Mouse (Mus musculus): ENCODE data around the gene Bmper.

Bmper gene

DNA sequence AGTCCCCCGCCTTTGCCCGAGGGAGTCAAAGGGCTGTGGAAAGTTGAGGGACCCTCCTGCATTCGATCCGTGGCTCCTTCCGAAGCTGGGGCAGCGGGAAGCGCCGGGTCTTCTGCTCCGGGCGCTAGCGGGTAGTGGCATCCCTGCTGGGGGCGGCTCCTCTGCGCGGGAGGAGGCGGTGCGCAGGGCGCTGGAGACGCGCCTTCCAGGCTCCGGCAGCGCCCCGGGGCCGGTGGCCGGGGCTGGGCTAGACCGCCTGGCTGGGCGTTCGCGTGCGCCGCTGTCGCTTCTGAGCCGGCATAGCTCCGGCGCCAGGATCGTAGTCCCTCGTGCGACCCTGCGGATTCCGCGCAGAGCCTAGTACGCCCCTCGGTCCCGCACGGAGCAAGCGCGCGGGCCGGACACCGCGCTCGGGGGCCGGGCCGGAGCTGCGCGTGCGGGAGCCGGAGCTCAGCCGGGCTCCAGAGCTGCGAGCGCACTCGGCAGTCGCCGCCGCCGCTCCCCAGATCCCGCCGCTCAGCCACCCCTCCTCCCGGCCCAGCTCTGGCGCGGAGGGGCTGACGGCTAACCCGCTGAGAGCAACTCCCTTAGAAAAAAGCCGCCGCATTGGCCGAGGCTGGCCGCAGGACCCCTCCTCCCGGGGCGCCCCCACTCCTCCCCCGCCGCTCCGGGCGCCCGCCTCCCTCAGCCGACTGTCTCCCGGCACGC is at the start of gene Bmper:
Gene Bmper, plus strand, starts transcription at position 236 of the 708 bp plus-strand sequence.
- peak in 1 of 2 experiments; percentile 66 for DNase-seq (ENCODE audit: low spot score in 2 of 2)

DNA sequence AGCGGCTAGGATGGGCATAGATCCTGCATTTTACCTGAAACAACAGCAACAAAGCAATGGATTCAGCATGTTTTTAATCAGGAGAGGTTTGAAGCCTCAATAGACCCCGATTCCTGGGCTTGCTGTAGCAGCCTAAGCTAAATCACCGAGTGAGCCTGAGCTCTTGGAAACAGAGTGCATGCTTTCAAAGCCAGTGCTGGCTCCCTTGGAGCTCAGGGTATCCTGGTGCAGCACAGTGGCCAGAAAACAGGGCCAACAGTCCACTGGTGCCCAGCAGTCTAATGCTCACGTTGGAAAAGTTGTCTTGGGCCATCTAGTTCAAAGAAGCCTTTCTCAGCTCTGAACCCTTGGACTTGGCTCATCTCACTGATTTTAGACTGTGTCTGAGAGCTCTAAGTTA is 45.4 kb upstream of the Bmper start:
- DNase-seq (ENCODE audit: low spot score in 2 of 2) = no peak

DNA sequence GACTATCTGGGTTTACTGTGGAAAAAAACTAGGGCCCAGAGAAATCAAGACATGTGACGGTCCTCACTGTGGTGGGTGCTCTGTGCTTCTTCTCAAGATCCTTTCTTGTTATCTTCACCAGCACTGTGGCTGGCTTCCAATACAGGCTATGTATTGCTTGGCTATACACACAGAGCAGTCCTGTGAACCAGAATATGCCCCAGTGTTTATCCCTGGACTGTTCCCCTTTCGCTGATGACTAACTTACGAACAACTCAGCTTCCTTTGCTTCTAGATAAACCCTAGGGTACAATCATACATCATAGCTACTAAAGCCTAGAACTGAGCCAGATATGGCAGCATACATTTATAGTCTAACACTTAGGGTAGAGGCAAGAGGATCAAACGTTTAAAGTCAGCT is 35.7 kb upstream of the Bmper start:
- no peak for DNase-seq (ENCODE audit: low spot score in 2 of 2)

DNA sequence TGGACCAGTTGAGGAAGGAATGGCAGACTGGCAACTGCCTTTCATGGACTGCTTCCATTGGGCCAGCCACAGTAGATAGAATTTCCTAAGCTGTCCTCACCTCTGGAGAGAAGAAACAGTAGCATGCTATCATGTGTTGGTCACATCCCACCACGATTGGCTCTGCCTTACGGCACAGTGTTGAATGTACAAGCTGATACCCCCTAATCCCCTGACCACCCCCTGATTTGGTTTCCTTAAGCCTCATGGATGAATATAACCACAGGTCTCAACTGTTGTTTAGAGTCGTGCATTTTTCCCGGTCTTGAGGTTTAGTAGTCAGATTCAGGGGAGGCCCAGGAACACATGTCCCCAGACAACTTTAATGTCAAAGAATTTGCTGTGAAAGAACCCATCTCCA is 34.7 kb upstream of the Bmper start:
- DNase-seq (ENCODE audit: low spot score in 2 of 2) = no peak

DNA sequence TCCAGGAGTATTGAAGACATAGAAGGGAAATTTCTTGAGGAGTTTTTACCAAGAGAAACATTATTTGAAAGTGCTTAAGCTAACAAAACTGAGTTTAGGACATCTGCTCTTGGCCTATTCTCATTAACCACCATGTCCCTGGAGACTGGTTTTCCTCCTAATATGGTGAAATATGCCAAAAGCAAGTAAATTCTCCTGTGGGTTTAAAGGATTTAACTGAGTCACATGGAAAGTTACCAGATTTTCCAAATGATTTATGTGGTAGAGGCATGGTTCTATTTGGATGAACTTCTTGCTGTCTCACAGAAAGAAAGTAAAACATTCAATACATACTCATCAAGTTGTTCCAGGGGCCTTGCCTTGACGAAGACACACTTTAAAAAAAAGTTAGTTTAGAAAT is 31.9 kb upstream of the Bmper start:
- DNase-seq (ENCODE audit: low spot score in 2 of 2) = no peak

DNA sequence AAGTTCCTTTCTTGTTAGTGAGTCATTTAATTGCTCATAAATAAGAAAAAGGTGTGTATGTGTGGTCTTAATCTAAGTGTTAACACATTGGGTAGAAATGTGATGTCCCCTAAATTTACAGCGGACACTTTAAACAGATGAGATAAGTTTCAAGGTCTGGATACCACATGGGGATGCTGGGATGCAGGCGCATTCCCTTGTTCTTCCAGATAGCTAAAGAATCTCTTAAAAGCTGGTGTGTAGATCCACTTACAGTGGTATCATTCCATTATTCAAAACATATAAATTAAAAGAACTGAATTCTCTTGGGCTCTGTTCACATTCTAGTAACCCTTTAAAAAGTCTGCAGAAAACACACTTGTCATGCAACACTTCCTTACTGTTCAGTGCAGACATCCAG is 31.4 kb upstream of the Bmper start:
- DNase-seq (ENCODE audit: low spot score in 2 of 2) = no peak

DNA sequence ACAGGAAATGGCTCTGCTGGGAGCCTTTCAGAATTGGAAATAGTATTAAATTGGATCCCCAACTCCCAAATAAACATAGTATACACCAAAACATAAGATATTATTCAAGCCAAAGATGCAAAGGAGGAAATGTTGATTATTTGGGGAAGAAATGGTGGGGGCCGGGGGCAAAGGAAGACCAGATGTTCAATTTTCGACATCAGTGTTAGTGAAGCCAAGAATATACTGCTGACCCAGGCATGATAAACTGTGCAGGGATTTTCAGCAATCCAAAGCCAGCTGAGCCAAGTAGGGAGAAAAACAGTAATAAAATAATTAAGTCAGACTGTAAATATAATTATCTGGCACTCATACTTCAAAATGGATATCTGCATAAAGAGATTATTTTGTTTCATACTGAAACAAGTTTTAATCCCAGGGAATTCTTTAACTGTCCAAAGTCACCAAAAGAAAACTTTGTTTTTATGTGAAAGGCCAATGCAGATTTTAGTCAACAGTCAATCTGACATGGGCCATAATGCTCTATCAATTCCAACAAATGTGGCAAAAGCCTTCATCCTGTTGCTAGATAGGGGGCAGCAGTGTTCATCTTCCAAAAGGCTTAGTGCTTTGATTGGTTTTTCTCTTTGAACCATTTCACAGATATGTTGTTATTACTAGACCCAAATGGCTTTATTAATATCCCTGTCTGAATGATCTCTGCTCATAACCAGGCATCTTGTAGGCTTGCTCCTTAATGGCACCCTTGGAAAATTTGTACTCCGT is 30.1 kb upstream of the Bmper start:
- no peak for DNase-seq (ENCODE audit: low spot score in 2 of 2)

DNA sequence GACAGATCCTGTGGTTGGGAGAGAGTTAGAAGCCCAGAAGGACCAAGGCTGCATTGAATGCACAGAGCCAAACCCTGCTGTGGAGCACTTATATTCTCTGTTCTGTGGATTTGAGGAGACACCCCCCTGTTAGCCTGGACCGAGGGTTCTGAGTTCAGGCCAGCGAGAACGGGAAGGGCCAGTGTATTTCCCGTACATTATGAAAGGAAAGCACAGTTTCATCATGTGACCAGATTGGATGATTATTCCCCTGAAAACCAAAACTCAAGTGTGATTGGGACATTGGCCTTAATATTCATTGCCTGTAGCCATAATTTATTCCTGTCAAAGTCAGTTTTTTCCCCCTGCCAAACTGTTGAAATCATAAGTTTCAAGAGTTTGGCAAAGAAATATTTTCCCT is 23.9 kb upstream of the Bmper start:
- no peak for DNase-seq (ENCODE audit: low spot score in 2 of 2)

DNA sequence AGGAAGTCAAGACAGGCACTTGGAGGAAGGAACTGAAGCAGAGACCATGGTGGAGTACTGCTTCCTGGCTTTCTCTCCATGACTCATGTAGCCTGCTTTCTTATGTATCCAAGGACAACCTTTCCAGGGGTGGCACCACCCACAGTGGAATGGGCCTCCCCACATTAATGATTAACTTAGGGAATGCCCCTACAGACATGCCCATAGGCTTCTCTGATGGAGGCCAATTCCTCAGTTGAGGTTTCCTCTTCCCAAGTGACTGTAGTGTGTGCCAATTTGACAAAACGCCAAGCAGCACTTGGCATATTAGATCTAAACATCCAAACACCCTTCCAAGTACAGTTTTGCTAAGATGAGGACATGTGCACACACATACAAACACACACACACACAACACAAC is 23.0 kb upstream of the Bmper start:
- DNase-seq (ENCODE audit: low spot score in 2 of 2) = no peak

DNA sequence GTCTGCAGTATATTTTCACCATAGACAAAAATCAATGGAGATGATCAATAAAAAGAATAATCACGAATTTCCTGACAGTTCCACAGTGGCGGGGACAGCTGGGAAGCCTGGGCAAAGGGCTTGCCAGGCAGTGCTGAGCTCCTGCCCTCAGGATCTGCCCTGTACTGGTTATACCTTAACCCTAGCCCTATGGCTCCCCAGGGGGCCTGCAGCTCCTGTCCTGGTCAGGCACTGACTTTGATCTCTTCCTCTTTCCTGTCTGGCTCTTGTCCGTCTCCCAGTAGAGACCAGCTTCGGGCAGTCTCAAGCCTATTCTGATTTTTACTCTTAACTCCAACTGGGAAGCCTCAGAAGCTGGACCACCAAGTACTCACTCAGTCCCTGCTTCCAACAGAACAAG is 22.0 kb upstream of the Bmper start:
- no peak for DNase-seq (ENCODE audit: low spot score in 2 of 2)

DNA sequence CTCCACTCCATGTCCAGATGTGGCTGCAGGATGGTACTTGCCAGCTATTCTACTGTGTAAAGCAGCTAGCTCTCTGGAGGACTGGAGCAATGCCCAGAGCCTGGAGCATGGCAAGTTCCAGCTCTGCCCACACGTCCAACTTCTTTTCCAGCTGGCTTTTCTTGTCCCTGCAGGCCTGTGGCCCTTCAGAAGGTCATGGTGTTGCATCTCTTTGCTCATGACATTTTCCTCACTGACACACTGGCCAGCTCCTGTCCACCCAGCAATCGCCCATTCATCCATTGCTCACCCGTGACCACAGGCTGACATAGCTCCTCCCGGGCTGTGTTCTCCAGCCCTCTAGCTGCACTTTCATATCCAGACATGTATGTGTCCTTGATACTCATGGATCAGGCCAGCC is 20.4 kb upstream of the Bmper start:
- no peak for DNase-seq (ENCODE audit: low spot score in 2 of 2)

DNA sequence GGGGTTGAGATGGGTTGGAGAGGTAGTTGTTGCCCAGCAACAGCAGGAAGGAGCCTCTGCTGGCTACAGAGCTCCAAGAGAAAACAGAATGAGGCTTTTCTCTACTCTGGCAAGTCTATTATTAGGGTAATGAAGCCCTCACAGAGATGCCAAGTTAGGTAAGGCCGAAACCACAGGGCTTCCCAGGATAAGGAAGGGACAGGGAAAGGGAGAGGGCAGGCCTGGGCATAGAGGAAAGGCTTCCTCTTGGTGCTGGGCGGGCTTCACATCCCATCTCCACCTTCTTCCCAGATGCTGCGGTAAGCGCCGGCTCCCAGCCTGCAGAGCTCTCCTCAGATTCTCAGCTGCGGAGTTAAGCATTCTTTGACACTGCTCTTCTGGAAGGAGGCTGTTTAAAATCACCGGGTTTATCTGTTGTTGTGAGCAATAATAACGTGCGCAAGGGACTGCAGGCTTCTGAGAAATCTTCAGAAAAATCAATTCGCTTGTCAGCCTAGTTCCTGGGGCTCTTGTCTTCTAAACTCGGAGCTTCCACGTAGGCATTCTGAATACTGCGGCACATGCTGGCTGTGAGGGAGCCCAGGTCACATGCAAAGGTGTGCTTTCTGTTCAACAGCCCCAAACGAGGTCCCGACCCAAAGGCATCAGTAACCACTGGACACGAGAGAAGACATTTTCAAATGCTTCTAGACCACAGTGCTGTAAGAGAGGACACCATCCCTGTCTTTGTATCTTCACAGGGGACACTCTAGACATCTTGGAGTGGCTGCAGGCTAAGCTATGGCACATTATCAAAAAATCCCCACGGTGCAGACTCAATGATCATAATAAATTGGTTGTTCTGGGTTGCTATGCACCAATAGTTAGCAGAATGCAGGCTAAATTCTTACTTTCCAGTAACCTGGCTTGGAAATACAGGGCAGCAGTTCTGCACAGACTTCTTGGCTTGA is 18.3 kb upstream of the Bmper start:
- no peak for DNase-seq (ENCODE audit: low spot score in 2 of 2)

DNA sequence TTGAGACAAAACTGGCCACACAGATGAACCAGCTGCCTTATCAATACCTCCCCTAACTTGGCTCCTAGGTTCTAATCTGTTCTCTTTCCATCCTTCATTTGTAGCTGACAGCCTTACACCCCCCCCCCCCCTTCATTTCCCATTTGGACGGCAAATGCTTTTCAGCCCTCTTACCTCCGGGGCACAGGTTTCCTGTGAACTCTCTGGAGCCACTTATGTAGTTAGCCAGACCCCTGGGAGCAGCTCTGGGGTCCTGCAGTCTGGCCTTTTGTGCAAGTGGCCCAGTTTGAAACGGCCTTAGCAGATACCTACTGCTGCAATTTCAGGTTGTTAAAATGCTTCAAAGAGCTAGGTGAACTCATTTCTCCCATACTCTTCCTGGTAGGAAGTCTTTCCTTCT is 17.6 kb upstream of the Bmper start:
- no peak for DNase-seq (ENCODE audit: low spot score in 2 of 2)

DNA sequence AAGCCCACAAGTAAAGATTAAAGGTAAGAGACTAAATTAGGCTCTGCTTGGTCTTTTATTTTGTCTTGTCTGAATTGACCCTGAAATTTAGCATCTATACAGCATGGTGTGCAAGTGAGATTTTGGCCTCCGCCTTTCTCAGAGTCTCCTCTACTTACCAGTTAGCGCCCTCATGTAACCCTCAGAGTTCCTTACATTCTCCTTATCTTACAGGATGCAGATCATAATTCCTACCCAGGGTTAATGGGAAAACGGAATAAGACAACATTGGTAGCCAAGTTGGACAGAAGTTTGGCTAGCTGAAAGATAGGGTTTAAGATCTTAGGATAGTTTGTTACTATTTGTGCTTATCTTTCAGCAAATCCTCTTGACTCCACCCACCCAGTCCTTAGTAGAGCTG is 17.1 kb upstream of the Bmper start:
- DNase-seq (ENCODE audit: low spot score in 2 of 2) = no peak

DNA sequence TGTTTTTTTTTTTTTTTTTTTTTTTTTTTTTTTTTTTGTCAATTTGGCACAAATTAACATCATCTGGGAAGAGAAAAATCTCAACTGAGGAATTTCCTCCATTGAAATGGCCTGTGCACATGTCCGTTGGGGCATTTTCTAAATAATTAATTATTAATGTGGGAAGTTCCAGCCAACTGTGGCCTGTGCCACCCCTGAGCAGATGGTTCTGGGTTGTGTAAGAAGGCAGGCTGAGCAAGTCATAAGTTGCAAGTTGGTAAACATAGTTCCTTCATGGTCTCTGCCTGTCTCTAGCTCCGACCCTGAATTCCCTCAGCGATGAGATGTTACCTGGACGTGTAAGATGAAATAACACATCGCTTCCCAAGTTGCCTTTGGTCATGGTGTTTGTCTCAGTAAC is 16.7 kb upstream of the Bmper start:
- no peak for DNase-seq (ENCODE audit: low spot score in 2 of 2)

DNA sequence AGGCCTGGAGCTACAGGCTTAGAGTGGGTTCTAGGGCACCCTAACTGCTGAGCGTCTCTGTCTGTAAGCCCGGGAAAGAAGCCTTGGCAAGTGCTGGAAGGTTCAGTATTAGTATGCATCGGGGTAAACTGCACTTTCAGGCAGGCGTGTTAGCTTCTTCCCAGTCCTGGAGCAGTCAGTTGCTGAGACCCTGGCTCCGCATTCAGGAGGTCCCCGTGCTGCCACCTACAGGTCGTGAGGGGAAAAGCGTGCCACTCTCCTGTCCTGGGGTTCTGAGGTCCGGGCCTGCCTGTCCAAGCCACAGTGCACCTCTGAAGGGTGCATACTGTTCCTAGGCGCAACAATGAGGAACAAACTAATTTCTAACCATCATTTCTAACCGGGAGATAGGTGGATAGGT is 10.6 kb upstream of the Bmper start:
- DNase-seq (ENCODE audit: low spot score in 2 of 2) = peak; percentile 42 to 80

DNA sequence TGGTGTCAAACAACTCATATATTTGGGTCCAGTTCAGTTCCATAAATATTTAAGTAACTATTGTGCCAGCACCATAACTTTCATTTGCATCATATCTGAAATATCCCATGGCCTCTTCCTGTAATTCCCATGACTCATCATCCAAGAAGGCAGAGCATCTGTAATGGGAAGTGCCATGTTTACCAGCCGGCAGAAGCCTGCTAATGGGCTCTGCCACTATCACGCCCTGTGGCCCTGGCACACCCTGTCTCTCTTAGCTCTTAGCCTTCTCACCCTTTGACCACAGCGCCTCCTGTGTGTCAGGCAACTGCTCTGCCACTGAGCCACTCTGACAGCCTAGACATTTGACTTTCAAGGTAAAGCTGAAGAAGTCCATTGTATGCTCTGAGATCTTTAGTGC is 3.1 kb upstream of the Bmper start:
- DNase-seq (ENCODE audit: low spot score in 2 of 2) = no peak

DNA sequence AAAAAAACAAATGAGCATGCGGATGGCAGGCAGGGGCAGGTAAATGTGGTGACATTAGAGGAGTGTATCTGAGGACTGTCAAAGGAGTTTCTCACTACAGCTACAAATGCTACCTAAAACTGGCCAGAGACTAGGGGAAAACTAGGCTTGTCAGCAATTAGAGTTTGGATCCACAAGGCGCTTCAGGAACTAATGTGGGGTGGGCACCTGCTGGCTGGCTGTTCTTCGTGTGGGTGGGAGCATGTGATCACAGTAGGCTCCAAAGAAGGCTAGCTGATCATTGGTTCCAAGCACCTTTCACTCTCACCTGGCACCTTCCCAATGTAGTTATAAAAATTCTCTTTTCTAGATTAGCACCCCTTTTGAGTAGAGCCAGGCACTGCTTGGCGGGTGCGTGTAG is 900 bp upstream of the Bmper start:
- DNase-seq (ENCODE audit: low spot score in 2 of 2) = no peak

DNA sequence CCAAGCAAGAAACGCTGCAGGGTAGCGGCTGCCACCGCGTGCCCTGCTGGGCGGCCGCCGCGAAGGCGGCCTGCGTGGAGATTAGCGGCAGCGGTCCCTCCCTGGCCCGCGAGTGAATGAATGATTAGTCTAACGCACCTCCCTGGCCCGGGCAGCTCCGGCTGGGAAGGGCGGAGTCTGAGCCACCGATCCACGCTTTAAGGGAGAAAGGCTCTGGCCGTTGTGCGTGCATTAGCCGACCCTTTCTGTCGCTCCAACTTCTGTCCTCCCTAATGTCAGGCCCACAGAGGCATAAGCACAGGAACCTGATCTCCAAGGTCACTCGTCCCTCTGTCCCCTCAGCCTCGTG is 410 bp upstream of the Bmper start:
- DNase-seq (ENCODE audit: low spot score in 2 of 2) = no peak

DNA sequence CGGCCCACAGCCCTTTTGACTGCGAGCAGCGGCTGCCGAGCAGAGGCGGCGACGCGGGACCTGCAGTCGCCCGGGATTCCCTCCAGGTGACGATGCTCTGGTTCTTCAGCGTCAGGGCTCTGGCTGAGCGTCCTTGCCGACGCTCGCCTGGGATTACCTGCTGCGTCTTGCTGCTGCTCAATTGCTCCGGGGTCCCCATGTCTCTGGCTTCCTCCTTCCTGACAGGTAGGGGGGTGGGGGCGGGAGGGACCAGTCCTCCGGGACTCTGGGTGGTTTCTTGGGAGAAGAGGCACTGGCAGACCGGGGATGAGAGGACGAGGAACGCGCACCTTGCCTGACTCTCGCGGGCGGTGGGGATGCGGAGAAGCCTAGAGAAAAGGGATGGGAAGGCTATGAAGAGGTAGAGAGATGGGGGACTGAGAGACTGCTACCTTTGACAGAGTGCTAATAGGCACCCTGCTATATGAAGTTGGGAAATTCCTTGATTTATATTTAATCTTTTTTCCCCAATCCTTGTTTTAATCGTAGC is 737 bp downstream of the Bmper start:
- no peak for DNase-seq (ENCODE audit: low spot score in 2 of 2)

DNA sequence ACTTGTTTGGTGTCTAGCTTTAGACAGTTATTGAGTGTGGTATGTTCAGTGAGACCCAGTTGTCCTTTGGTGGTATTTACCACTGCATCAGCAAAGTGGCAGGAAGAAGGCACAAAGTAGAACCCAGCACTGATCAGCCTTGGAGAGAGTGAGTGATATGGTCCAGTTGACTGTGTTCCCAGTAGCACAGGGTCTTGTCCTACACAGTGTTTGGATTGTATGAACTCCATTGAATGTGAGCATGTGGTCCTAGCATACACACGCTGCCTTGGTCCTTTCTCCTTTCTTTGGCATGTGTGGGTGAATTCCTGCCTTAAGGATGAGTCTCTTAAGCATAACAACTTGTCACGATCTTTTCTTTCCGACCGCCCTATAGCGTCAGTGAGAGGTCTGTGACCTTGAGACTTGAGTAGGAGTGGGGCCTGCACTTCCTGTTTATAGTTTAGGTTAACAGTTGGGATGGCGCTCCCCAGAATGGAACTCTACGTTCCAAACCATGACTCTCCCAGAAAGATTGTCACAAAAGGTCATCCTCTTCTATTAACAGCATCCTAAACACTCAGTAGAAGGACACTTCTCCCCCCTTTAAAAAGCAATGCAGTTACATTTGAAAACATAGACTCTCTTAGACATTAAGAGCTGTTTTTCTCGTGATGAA is 10.7 kb downstream of the Bmper start:
- no peak for DNase-seq (ENCODE audit: low spot score in 2 of 2)
